Mouse (Mus musculus): ENCODE results near the gene Mpc2.

Gene Mpc2

DNA sequence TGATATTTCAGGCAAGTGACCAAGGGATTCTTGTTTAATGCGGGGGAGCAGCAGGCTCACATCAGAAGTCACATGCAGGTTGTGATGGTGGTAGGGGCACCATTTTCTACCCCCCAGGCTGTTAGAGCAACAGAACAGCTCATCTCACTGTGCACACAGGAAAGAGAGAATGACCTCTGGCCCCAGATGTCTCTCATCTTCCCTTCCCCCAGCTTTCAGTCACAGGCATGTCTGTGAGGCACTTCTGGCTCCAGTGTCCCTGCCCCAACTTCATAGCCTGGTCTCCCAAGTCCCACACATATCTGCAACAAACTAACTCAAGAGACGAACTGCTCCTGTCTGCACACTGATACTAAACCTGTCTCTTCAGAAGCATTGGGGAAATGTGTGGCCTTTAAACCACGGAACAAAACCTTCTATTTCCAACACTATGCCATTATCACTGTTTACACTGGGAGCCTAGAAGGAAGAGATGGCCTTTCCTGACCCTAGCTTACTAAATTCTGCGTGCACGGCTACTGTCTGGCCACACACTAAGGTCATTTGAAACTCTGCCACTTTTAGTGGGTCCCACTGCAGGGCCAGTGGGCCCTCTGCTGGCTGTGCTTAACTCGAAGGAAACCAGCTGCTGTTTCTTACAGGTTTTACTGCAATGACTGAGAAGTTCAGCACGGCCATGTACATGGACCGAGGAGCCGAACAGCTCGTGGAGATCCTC lies 43.0 kb downstream of the Mpc2 start:
- peak; percentile 47 for DNase-seq (ENCODE audit: low spot score)

DNA sequence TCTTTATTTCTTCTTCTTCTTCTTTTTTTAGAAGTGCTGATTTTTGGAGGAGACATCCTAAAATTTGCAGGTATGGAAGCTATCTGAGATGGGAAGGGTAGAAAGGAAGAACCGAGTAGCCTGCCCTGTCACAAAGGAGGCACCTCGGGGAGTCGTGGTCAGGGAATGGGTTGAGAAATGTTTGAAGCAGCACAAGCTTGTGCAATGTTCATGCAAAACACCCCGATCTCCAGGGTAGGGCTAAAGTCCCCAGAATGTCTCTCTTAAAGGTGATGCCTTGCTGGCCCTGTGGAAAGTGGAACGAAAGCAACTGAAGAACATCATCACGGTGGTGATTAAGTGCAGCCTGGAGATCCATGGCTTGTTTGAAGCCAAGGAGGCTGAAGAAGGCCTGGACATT lies 45.9 kb downstream of the Mpc2 start:
- DNase-seq (ENCODE audit: low spot score) = no peak

DNA sequence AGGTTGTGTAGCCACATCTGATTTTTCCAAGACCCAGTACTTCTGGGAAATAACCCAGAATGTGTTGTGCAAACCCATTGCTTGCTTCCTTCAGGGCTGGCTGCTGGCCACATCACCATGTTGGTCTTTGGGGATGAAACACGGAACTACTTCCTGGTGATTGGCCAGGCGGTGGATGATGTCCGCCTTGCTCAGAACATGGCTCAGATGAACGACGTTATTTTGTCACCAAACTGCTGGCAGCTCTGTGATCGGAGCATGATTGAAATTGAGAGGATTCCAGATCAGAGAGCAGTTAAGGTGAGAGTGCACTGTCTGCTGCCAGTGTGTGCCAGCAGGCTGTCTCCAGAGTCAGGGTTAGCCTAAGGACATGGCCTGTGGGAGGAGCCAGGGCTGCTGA lies 49.7 kb downstream of the Mpc2 start:
- no peak for DNase-seq (ENCODE audit: low spot score)

DNA sequence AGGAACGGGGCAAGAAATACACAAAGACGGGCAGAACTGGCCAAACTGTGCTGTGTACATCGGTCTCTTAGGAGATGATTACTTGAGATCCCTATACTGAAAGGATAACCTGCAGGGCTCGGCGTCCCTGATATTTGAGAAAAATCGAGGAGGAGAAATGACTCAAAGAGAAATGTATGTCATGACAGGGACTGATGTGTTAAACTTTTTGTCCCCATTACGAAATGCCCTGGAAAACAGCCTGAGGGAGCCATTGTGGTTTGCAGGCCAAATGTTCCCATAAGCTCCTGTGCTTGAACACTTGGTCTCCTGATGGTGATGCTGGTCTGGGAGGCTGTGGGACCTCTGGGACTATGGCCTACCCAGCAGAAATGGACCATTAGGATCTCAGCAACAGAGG lies 60.3 kb downstream of the Mpc2 start:
- DNase-seq (ENCODE audit: low spot score) = no peak

Data from ovary, adult 18-20 months (tissue).